Mouse (Mus musculus) MEL (cell line): ENCODE results near the gene Pten. TPM values are rescaled to one million over a fixed set of nuclear protein-coding genes. Genes with fewer than 3 reads are reported as not detected.

Experiments used
- DNase-seq: peaks from one replicate; pipeline ENCODE4 v3.0.0; 2011; ENCODE audit warnings: low read depth, low spot score
- H3K27ac ChIP-seq: 2 replicates; pipeline ENCODE4 v1.5.1; 2012; ENCODE audit warnings: low read depth, mild to moderate bottlenecking, control low read depth, low read length, moderate library complexity; ENCODE audit not compliant: control insufficient read depth
- H3K27me3 ChIP-seq, 2 experiments: fragments of 150-350 bp in 1 of 2; sonication (generic) in 1 of 2; 2 replicates each; pipeline ENCODE4 v1.6.1; 2012; ENCODE audit warnings: low read length in 2 of 2, mild to moderate bottlenecking in 2 of 2, improper control_type of control experiment in 1 of 2, moderate library complexity in 1 of 2; ENCODE audit not compliant: insufficient read depth in 2 of 2, control insufficient read depth in 1 of 2
- H3K36me3 ChIP-seq, 2 experiments: 2 replicates each; pipeline ENCODE4 v1.6.1; 2012 to 2014; ENCODE audit warnings: low read length in 2 of 2, improper control_type of control experiment in 1 of 2, inconsistent platforms in 1 of 2, mild to moderate bottlenecking in 1 of 2; ENCODE audit not compliant: insufficient read depth in 2 of 2, control insufficient read depth in 1 of 2
- H3K4me1 ChIP-seq, 2 experiments: fragments of 150-350 bp in 1 of 2; sonication (generic) in 1 of 2; 2 replicates each; pipeline ENCODE4 v1.6.1; 2012; ENCODE audit warnings: low read length in 2 of 2, improper control_type of control experiment in 1 of 2, mild to moderate bottlenecking in 1 of 2; ENCODE audit not compliant: insufficient read depth in 2 of 2, control insufficient read depth in 1 of 2
- H3K4me3 ChIP-seq, 2 experiments: fragments of 150-350 bp in 1 of 2; sonication (generic) in 1 of 2; 2 replicates each; pipeline ENCODE4 v1.5.1; 2012; ENCODE audit warnings: low read depth in 2 of 2, low read length in 2 of 2, mild to moderate bottlenecking in 2 of 2, moderate library complexity in 2 of 2, control low read depth in 1 of 2, improper control_type of control experiment in 1 of 2; ENCODE audit not compliant: control insufficient read depth in 1 of 2, insufficient read depth in 1 of 2
- H3K79me2 ChIP-seq: 2 replicates; pipeline ENCODE4 v1.6.1; 2012; ENCODE audit warnings: mild to moderate bottlenecking, low read length, moderate library complexity; ENCODE audit not compliant: control insufficient read depth, poor library complexity, insufficient read depth
- H3K9ac ChIP-seq: 2 replicates; pipeline ENCODE4 v1.6.1; 2012; ENCODE audit warnings: low read depth, mild to moderate bottlenecking, control low read depth, low read length, moderate library complexity; ENCODE audit not compliant: control insufficient read depth, poor library complexity, severe bottlenecking
- H3K9me3 ChIP-seq: fragments of 150-350 bp; sonication (generic); replicated peaks from 2 replicates; pipeline ENCODE4 v1.6.1; 2012; ENCODE audit warnings: mild to moderate bottlenecking, low read length, improper control_type of control experiment, moderate library complexity; ENCODE audit not compliant: insufficient read depth
- BHLHE40 ChIP-seq: IDR thresholded peaks from 2 replicates; pipeline ENCODE4 v1.6.1; 2012; ENCODE audit warnings: low read depth, mild to moderate bottlenecking, inconsistent platforms, low read length, improper control_type of control experiment, borderline replicate concordance
- CTCF ChIP-seq, 3 experiments: IDR thresholded peaks in 2 of 3; conservative IDR thresholded peaks in 1 of 3; 2 replicates each; pipeline ENCODE4 v1.5.1; 2011 to 2012; ENCODE audit warnings: low read length in 3 of 3, low read depth in 2 of 3, mild to moderate bottlenecking in 2 of 3, improper control_type of control experiment in 1 of 3, inconsistent platforms in 1 of 3, mixed read lengths in 1 of 3, moderate library complexity in 1 of 3; ENCODE audit not compliant: control insufficient read depth in 1 of 3, insufficient read depth in 1 of 3, poor library complexity in 1 of 3, severe bottlenecking in 1 of 3
- EP300 ChIP-seq, 2 experiments: IDR thresholded peaks; 2 replicates each; pipeline ENCODE4 v1.6.1; 2011; ENCODE audit warnings: improper control_type of control experiment in 2 of 2, low read length in 2 of 2, low read depth in 1 of 2, mild to moderate bottlenecking in 1 of 2
- ETS1 ChIP-seq: IDR thresholded peaks from 2 replicates; pipeline ENCODE4 v1.6.1; 2012; ENCODE audit warnings: low read depth, mild to moderate bottlenecking, inconsistent platforms, low read length, improper control_type of control experiment, moderate library complexity
- GATA1 ChIP-seq: IDR thresholded peaks from 2 replicates; pipeline ENCODE4 v1.6.1; 2011; ENCODE audit warnings: low read depth, low read length, improper control_type of control experiment
- KAT2A ChIP-seq: conservative IDR thresholded peaks from 2 replicates; pipeline ENCODE4 v1.6.1; 2012; ENCODE audit warnings: low read depth, low read length, improper control_type of control experiment, inconsistent platforms
- MAFK ChIP-seq: IDR thresholded peaks from 2 replicates; pipeline ENCODE4 v1.6.1; 2011; ENCODE audit warnings: low read depth, mild to moderate bottlenecking, low read length, improper control_type of control experiment, borderline replicate concordance
- MEF2A ChIP-seq: IDR thresholded peaks from 2 replicates; pipeline ENCODE4 v1.6.1; 2014; ENCODE audit warnings: low read depth, mild to moderate bottlenecking, inconsistent platforms, low read length, improper control_type of control experiment; ENCODE audit not compliant: poor library complexity, insufficient replicate concordance, severe bottlenecking; ENCODE audit errors: extremely low read depth
- MXI1 ChIP-seq: IDR thresholded peaks from 2 replicates; pipeline ENCODE4 v1.6.1; 2011; ENCODE audit warnings: mild to moderate bottlenecking, low read depth, low read length, improper control_type of control experiment
- MYC ChIP-seq: IDR thresholded peaks from 2 replicates; pipeline ENCODE4 v1.6.1; 2011; ENCODE audit warnings: low read depth, mild to moderate bottlenecking, low read length, improper control_type of control experiment, moderate library complexity
- NELFE ChIP-seq: IDR thresholded peaks from 2 replicates; pipeline ENCODE4 v1.6.1; 2011; ENCODE audit warnings: low read depth, low read length, improper control_type of control experiment
- POLR2A ChIP-seq, 2 experiments: IDR thresholded peaks; 2 replicates each; pipeline ENCODE4 v1.6.1; 2011 to 2012; ENCODE audit warnings: low read length in 2 of 2, mild to moderate bottlenecking in 2 of 2, control low read depth in 1 of 2, improper control_type of control experiment in 1 of 2, low read depth in 1 of 2, moderate library complexity in 1 of 2; ENCODE audit not compliant: control insufficient read depth in 1 of 2, insufficient read depth in 1 of 2, poor library complexity in 1 of 2
- RCOR1 ChIP-seq: IDR thresholded peaks from 2 replicates; pipeline ENCODE4 v1.6.1; 2012; ENCODE audit warnings: low read depth, mild to moderate bottlenecking, inconsistent platforms, low read length, improper control_type of control experiment
- SIN3A ChIP-seq: IDR thresholded peaks from 2 replicates; pipeline ENCODE4 v1.6.1; 2012; ENCODE audit warnings: low read length, improper control_type of control experiment, inconsistent platforms
- SMC3 ChIP-seq: IDR thresholded peaks from 2 replicates; pipeline ENCODE4 v1.6.1; 2011; ENCODE audit warnings: low read depth, low read length, improper control_type of control experiment
- TAL1 ChIP-seq: IDR thresholded peaks from 2 replicates; pipeline ENCODE4 v1.6.1; 2012; ENCODE audit warnings: mild to moderate bottlenecking, inconsistent platforms, low read length, moderate library complexity, mixed read lengths
- TCF12 ChIP-seq: IDR thresholded peaks from 2 replicates; pipeline ENCODE4 v1.6.1; 2014; ENCODE audit warnings: low read depth, mild to moderate bottlenecking, inconsistent platforms, low read length, improper control_type of control experiment, moderate library complexity
- UBTF ChIP-seq: IDR thresholded peaks from 2 replicates; pipeline ENCODE4 v1.6.1; 2012; ENCODE audit warnings: low read depth, mild to moderate bottlenecking, inconsistent platforms, low read length, improper control_type of control experiment, moderate library complexity, borderline replicate concordance; ENCODE audit not compliant: insufficient read depth
- USF2 ChIP-seq, 2 experiments: IDR thresholded peaks; 2 replicates each; pipeline ENCODE4 v1.6.1; 2011 to 2012; ENCODE audit warnings: improper control_type of control experiment in 2 of 2, low read length in 2 of 2, borderline replicate concordance in 1 of 2, inconsistent platforms in 1 of 2, low read depth in 1 of 2, mild to moderate bottlenecking in 1 of 2; ENCODE audit not compliant: insufficient read depth in 1 of 2
- ZC3H11A ChIP-seq: IDR thresholded peaks from 2 replicates; pipeline ENCODE4 v1.6.1; 2012; ENCODE audit warnings: low read depth, mild to moderate bottlenecking, inconsistent platforms, low read length, improper control_type of control experiment
- ZNF384 ChIP-seq: IDR thresholded peaks from 2 replicates; pipeline ENCODE4 v1.6.1; 2012; ENCODE audit warnings: low read depth, mild to moderate bottlenecking, inconsistent platforms, low read length, improper control_type of control experiment
- polyA plus RNA-seq, 2 experiments: library from polyadenylated mRNA; stranded (reverse) in 1 of 2; unstranded in 1 of 2; fragments of >175 nt in 1 of 2; fragments of >200 nt in 1 of 2; gene quantifications; 2 replicates each; pipeline versions ENCODE4 v1.2.1 to v1.2.4; 2012; ENCODE audit warnings: low replicate concordance in 2 of 2, low read depth in 1 of 2; ENCODE audit not compliant: insufficient read length in 2 of 2, insufficient read depth in 1 of 2, missing spikeins in 1 of 2
- total RNA-seq: library from RNA; depleted of rRNA; stranded (reverse); fragments of 300-350 nt; gene quantifications from 2 replicates; pipeline ENCODE4 v1.2.3, GENCODE M21; 2012

Pten gene
- total and polyA plus RNA-seq, 3 experiments = 22.7 to 104 (median 35.8) TPM

- H3K9me3 ChIP-seq = no peaks in the 10 kb centered on the region
- H3K27me3 ChIP-seq = no peaks in the 10 kb centered on the region
- peaks cover 66% of the 10 kb centered on the region for H3K79me2 ChIP-seq
- no peak overlapping the region for H3K9ac ChIP-seq
- peak; percentile 57; the same call in 1 of the 2 replicates for TF ChIP-seq GATA1
- no peak for TF ChIP-seq TAL1
- TF ChIP-seq EP300 (IDR thresholded peaks at IDR 0.05; ENCODE audit: low read depth in 1 of 2, low read length in 2 of 2) = peak in 1 of 2 experiments; percentile 49; a peak in 2 of 4 replicates
- TF ChIP-seq SIN3A = peak; percentile 74; the same call in 1 of the 2 replicates
- TF ChIP-seq NELFE = no peak
- TF ChIP-seq CTCF (IDR thresholded peaks at IDR 0.05 in 2 of 3, conservative IDR thresholded peaks at IDR 0.05 in 1 of 3; ENCODE audit: control insufficient read depth in 1 of 3, insufficient read depth in 1 of 3, low read depth in 2 of 3, low read length in 3 of 3, poor library complexity in 1 of 3, severe bottlenecking in 1 of 3) = no peak
- TF ChIP-seq USF2 (IDR thresholded peaks at IDR 0.05; ENCODE audit: borderline replicate concordance in 1 of 2, insufficient read depth in 1 of 2, low read depth in 1 of 2, low read length in 2 of 2) = no peak
- no peak; the same call in 1 of the 2 replicates for TF ChIP-seq BHLHE40
- TF ChIP-seq MYC = no peak
- peak; percentile 71 for TF ChIP-seq ZNF384
- TF ChIP-seq UBTF = no peak
- no peak for TF ChIP-seq ZC3H11A
- no peak for TF ChIP-seq MEF2A
- no peak for TF ChIP-seq KAT2A
- peak; percentile 38; the same call in 1 of the 2 replicates for TF ChIP-seq ETS1
- TF ChIP-seq SMC3 = no peak
- TF ChIP-seq TCF12 = no peak
- no peak for TF ChIP-seq MAFK
- peak; percentile 49; the same call in 1 of the 2 replicates for TF ChIP-seq RCOR1
- no peak for TF ChIP-seq POLR2A (IDR thresholded peaks at IDR 0.05; ENCODE audit: control insufficient read depth in 1 of 2, insufficient read depth in 1 of 2, low read depth in 1 of 2, low read length in 2 of 2, poor library complexity in 1 of 2)
- peak; percentile 52; the same call in 1 of the 2 replicates for TF ChIP-seq MXI1
- H3K4me1 ChIP-seq = peaks cover 10 to 14% of the 10 kb centered on the region in 2 experiments; a peak in 3 of 4 replicates
- H3K36me3 ChIP-seq = peaks cover 11 to 36% of the 10 kb centered on the region in 2 experiments
- DNase-seq = peak; percentile 78
- no peak overlapping the region for H3K27ac ChIP-seq
- H3K4me3 ChIP-seq = peak overlapping the region in 1 of 2 experiments; percentile 20; a peak in 1 of 4 replicates
Observed at GRCm38 (mm10) chr19:32762493-32762892, 5.2 kb downstream of the Pten start.
